Mouse (Mus musculus): ENCODE data around the gene Hnrnpa1. TPM values are rescaled to one million over a fixed set of nuclear protein-coding genes. Genes with fewer than 3 reads are reported as not detected.

The Hnrnpa1 gene
- total and polyA plus RNA-seq, 3 experiments, result 59.4 to 149 (median 143) TPM

- H3K4me3 ChIP-seq, result no peak overlapping the region
- DNase-seq, result peak; percentile 60 to 86
- H3K4me1 ChIP-seq (ENCODE audit: control insufficient read depth, insufficient read depth, low read length), result no peaks in the 10 kb centered on the region
- TF ChIP-seq EP300 (IDR thresholded peaks at IDR 0.05; ENCODE audit: insufficient read depth, low read depth, low read length) (0 out of 2 replicates have a peak, but pooled peaks have one; percentile 32), CTCF (IDR thresholded peaks at IDR 0.05) (peak; percentile 94), POLR2A (IDR thresholded peaks at IDR 0.05; ENCODE audit: insufficient read depth, low read depth, low read length) (no peak)
- no peaks in the 10 kb centered on the region for H3K79me2 ChIP-seq (replicated peaks; ENCODE audit: control insufficient read depth, insufficient read depth, low read length)
- intact Hi-C loops (cut with DNase I), result loop anchor here (2.0 kb wide), 2 partner anchors 31 to 57 kb away; no protein-coding TSS in a partner anchor
- 33% methylated on average over 2 of the region's 2 CpGs for WGBS
- no peaks in the 10 kb centered on the region for H3K27me3 ChIP-seq (ENCODE audit: control insufficient read depth, insufficient read depth, low read length)
- peaks cover 12% of the 10 kb centered on the region for H3K36me3 ChIP-seq (ENCODE audit: control insufficient read depth, insufficient read depth, low read length)
- no peak overlapping the region for H3K9ac ChIP-seq (ENCODE audit: low read depth, low read length)
- no peak overlapping the region for H3K27ac ChIP-seq
Measured at GRCm38 (mm10) chr15:103250195-103250740, 10.0 kb downstream of the Hnrnpa1 start.

- Histone ChIP-seq H3K27ac (no peak overlapping the region), H3K4me1 (ENCODE audit: control insufficient read depth, insufficient read depth, low read length) (no peaks in the 10 kb centered on the region), H3K4me3 (no peak overlapping the region), H3K79me2 (replicated peaks; ENCODE audit: control insufficient read depth, insufficient read depth, low read length) (no peaks in the 10 kb centered on the region), H3K9ac (ENCODE audit: low read depth, low read length) (no peak overlapping the region), H3K27me3 (ENCODE audit: control insufficient read depth, insufficient read depth, low read length) (no peaks in the 10 kb centered on the region), H3K36me3 (ENCODE audit: control insufficient read depth, insufficient read depth, low read length) (peaks cover 3% of the 10 kb centered on the region)
- DNase-seq, result no peak
- intact Hi-C loops (cut with DNase I), result loop anchor here (2.0 kb wide), 2 partner anchors 29 to 55 kb away; no protein-coding TSS in a partner anchor
- TF ChIP-seq CTCF (IDR thresholded peaks at IDR 0.05), result no peak
- WGBS, result 16% methylated on average over 1 of the region's 1 CpGs
Measured at GRCm38 (mm10) chr15:103251595-103251994, 11.4 kb downstream of the Hnrnpa1 start.

- no peaks in the 10 kb centered on the region for H3K27me3 ChIP-seq (ENCODE audit: control insufficient read depth, insufficient read depth, low read length)
- TF ChIP-seq EP300 (IDR thresholded peaks at IDR 0.05; ENCODE audit: insufficient read depth, low read depth, low read length) (no peak), CTCF (IDR thresholded peaks at IDR 0.05) (no peak), POLR2A (IDR thresholded peaks at IDR 0.05; ENCODE audit: insufficient read depth, low read depth, low read length) (no peak)
- intact Hi-C loops (cut with DNase I), result no loop called here
- no peak for DNase-seq
- 71% methylated on average over 3 of the region's 3 CpGs for WGBS
- no peak overlapping the region for H3K4me3 ChIP-seq
- H3K36me3 ChIP-seq (ENCODE audit: control insufficient read depth, insufficient read depth, low read length), result no peaks in the 10 kb centered on the region
- no peak overlapping the region for H3K27ac ChIP-seq
- no peaks in the 10 kb centered on the region; the same call in 1 of the 2 replicates for H3K4me1 ChIP-seq (ENCODE audit: control insufficient read depth, insufficient read depth, low read length)
- no peaks in the 10 kb centered on the region for H3K79me2 ChIP-seq (replicated peaks; ENCODE audit: control insufficient read depth, insufficient read depth, low read length)
- no peak overlapping the region for H3K9ac ChIP-seq (ENCODE audit: low read depth, low read length)
Measured at GRCm38 (mm10) chr15:103252660-103253059, 12.4 kb downstream of the Hnrnpa1 start.

- 100% methylated on average over 1 of the region's 1 CpGs for WGBS
- H3K36me3 ChIP-seq (ENCODE audit: control insufficient read depth, insufficient read depth, low read length), result no peaks in the 10 kb centered on the region
- no peak overlapping the region for H3K4me3 ChIP-seq
- intact Hi-C loops (cut with DNase I), result no loop called here
- H3K4me1 ChIP-seq (ENCODE audit: control insufficient read depth, insufficient read depth, low read length), result peaks cover 4% of the 10 kb centered on the region
- no peaks in the 10 kb centered on the region for H3K27me3 ChIP-seq (ENCODE audit: control insufficient read depth, insufficient read depth, low read length)
- no peak overlapping the region for H3K9ac ChIP-seq (ENCODE audit: low read depth, low read length)
- TF ChIP-seq POLR2A (IDR thresholded peaks at IDR 0.05; ENCODE audit: insufficient read depth, low read depth, low read length) (no peak), CTCF (IDR thresholded peaks at IDR 0.05) (no peak), EP300 (IDR thresholded peaks at IDR 0.05; ENCODE audit: insufficient read depth, low read depth, low read length) (no peak)
- DNase-seq, result no peak
- H3K79me2 ChIP-seq (replicated peaks; ENCODE audit: control insufficient read depth, insufficient read depth, low read length), result no peaks in the 10 kb centered on the region
- H3K27ac ChIP-seq, result no peak overlapping the region
Measured at GRCm38 (mm10) chr15:103253352-103253751, 13.1 kb downstream of the Hnrnpa1 start.

- peaks cover 4% of the 10 kb centered on the region for H3K4me1 ChIP-seq (ENCODE audit: control insufficient read depth, insufficient read depth, low read length)
- H3K4me3 ChIP-seq, result peak overlapping the region; percentile 38
- H3K9ac ChIP-seq (ENCODE audit: low read depth, low read length), result peak overlapping the region; percentile 45
- intact Hi-C loops (cut with DNase I), result no loop called here
- H3K79me2 ChIP-seq (replicated peaks; ENCODE audit: control insufficient read depth, insufficient read depth, low read length), result no peaks in the 10 kb centered on the region
- 2% methylated on average over 25 of the region's 25 CpGs for WGBS
- TF ChIP-seq CTCF (IDR thresholded peaks at IDR 0.05) (peak; percentile 37), POLR2A (IDR thresholded peaks at IDR 0.05; ENCODE audit: insufficient read depth, low read depth, low read length) (no peak)
- no peak overlapping the region for H3K27ac ChIP-seq
- peak; percentile 47 to 53 for DNase-seq
- no peaks in the 10 kb centered on the region for H3K36me3 ChIP-seq (ENCODE audit: control insufficient read depth, insufficient read depth, low read length)
- no peaks in the 10 kb centered on the region for H3K27me3 ChIP-seq (ENCODE audit: control insufficient read depth, insufficient read depth, low read length)
Measured at GRCm38 (mm10) chr15:103255169-103255568, 14.9 kb downstream of the Hnrnpa1 start.

- intact Hi-C loops (cut with DNase I), result no loop called here
- Histone ChIP-seq H3K36me3 (ENCODE audit: control insufficient read depth, insufficient read depth, low read length) (no peaks in the 10 kb centered on the region), H3K27me3 (ENCODE audit: control insufficient read depth, insufficient read depth, low read length) (no peaks in the 10 kb centered on the region), H3K4me1 (ENCODE audit: control insufficient read depth, insufficient read depth, low read length) (peaks cover 4% of the 10 kb centered on the region), H3K9ac (ENCODE audit: low read depth, low read length) (no peak overlapping the region), H3K79me2 (replicated peaks; ENCODE audit: control insufficient read depth, insufficient read depth, low read length) (no peaks in the 10 kb centered on the region), H3K27ac (no peak overlapping the region), H3K4me3 (no peak overlapping the region)
- 95% methylated on average over 6 of the region's 6 CpGs for WGBS
- TF ChIP-seq POLR2A (IDR thresholded peaks at IDR 0.05; ENCODE audit: insufficient read depth, low read depth, low read length) (no peak), CTCF (IDR thresholded peaks at IDR 0.05) (no peak), EP300 (IDR thresholded peaks at IDR 0.05; ENCODE audit: insufficient read depth, low read depth, low read length) (no peak)
- no peak for DNase-seq
Measured at GRCm38 (mm10) chr15:103256210-103256986, 16.2 kb downstream of the Hnrnpa1 start.
